Mouse (Mus musculus): ENCODE measurements around the gene Hltf. TPM values are rescaled to one million over a fixed set of nuclear protein-coding genes. Genes with fewer than 3 reads are reported as not detected.

The Hltf gene
- polyA plus RNA-seq, 1 experiment from 2014 or later, result 20.4 TPM

DNA sequence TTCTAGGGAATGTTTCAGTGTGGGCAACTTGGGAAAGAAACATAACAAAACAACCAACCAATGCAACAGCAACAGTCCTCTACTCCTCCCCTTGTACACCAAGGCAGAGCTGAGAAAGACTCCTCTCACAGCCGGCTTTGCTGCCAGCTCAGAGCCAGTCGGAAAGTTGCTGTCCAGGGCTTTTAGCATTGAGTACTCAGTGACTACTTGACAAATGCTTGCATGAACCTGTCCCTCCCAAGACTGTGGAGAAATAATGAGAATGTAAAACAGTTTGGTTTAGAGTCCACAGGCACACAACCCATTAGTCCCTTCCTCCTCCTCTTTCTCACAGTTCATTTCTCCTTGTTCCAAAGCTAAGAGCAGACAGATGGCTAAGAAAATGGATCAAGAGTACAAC, 86.8 kb downstream of the Hltf start:
- peaks cover 10% of the 10 kb centered on the region; the same call in 1 of the 2 replicates for H3K36me3 ChIP-seq (ENCODE audit: control insufficient read depth, insufficient read depth, low read length)
- DNase-seq (ENCODE audit: low spot score) (no peak), ATAC-seq (ENCODE audit: low read depth) (no peak)
- H3K27me3 ChIP-seq (replicated peaks; ENCODE audit: control insufficient read depth, insufficient read depth, low read length), result no peaks in the 10 kb centered on the region
- no peak overlapping the region for H3K27ac ChIP-seq (replicated peaks; ENCODE audit: low read depth, low read length)
- WGBS, result 40% methylated on average over 2 of the region's 2 CpGs
- H3K4me1 ChIP-seq (ENCODE audit: control insufficient read depth, insufficient read depth, low read length), result peaks cover 3% of the 10 kb centered on the region; the same call in 1 of the 2 replicates
- no peak overlapping the region for H3K9ac ChIP-seq (ENCODE audit: low read depth, low read length)
- no peaks in the 10 kb centered on the region for H3K9me3 ChIP-seq (ENCODE audit: control insufficient read depth, low read length)
- no peak overlapping the region for H3K4me2 ChIP-seq (ENCODE audit: low read depth, low read length)
- no peak overlapping the region for H3K4me3 ChIP-seq (ENCODE audit: low read depth, low read length)

DNA sequence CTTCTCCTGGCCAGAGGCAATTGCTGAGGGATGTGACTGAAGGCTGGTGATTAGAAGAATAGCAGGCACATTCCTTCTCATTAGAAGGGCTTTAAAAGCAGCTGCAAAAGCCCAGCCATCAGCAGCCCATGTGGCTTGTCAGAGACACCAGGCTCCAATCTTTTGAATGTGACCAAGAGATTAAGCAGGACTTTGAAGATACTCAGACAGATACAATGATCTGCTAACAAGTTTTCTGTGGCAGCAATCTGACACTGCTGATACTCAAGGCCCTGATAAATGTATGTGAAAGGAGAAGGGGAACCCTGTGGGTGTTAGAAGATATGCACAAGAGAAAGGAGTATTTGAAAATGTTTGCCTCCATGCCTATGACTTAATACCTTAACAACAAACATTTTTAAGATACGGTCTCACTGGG, 88.1 kb downstream of the Hltf start:
- Histone ChIP-seq H3K27me3 (replicated peaks; ENCODE audit: control insufficient read depth, insufficient read depth, low read length) (no peaks in the 10 kb centered on the region), H3K9me3 (ENCODE audit: control insufficient read depth, low read length) (no peaks in the 10 kb centered on the region), H3K4me3 (ENCODE audit: low read depth, low read length) (no peak overlapping the region), H3K27ac (replicated peaks; ENCODE audit: low read depth, low read length) (no peak overlapping the region), H3K36me3 (ENCODE audit: control insufficient read depth, insufficient read depth, low read length) (peaks cover 15% of the 10 kb centered on the region; the same call in 1 of the 2 replicates), H3K4me2 (ENCODE audit: low read depth, low read length) (no peak overlapping the region), H3K4me1 (ENCODE audit: control insufficient read depth, insufficient read depth, low read length) (peaks cover 3% of the 10 kb centered on the region; the same call in 1 of the 2 replicates), H3K9ac (ENCODE audit: low read depth, low read length) (no peak overlapping the region)
- DNase-seq (ENCODE audit: low spot score), result peak; percentile 19
- 59% methylated on average over 1 of the region's 1 CpGs for WGBS
- ATAC-seq (ENCODE audit: low read depth), result no peak

DNA sequence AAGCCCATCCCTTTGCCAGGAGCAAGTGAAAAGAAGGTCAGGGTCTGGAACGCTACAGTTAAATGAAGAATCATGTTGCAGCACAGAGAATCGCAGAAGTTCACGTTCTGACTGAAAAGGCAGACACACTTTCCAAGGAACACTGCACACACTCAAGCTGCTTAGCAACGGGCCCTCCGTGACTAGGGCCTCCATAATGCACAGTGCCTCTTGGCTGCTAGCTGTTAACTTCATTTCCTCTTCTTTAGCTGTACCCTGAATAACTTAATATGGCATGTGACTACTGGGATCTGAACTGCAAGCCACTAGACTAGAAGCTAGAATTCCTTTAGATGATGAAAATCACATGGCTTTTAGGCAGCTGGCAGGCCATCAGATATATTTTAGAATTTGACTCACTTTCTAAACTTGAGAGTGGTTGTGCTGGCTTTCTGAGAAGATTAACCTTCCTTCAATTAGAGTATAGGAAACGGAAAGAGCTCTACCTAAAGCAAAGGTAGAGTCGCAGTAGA, 89.3 kb downstream of the Hltf start:
- peak; percentile 51 for DNase-seq (ENCODE audit: low spot score)
- H3K27ac ChIP-seq (replicated peaks; ENCODE audit: low read depth, low read length), result no peak overlapping the region

DNA sequence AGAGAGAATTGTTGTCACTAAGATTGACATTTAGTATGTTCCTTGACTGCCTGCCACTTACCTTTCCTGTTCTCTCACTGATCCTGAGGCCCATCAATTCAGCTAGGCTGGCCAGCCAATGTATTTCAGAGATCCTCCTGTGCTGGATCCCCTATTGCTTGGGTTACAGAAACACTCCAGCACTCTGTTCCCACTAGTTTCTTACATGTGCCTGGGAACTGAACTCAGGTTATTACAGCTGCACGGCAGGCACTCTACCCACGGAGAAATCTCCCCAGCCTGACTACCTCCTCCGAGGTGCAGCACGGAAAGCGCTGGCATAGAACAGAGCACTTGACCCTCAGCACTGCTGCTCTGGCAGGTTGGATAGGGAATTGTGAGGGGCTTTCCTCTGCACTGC, 90.0 kb downstream of the Hltf start:
- H3K9ac ChIP-seq (ENCODE audit: low read depth, low read length), result no peak overlapping the region
- WGBS, result 65% methylated on average over 5 of the region's 5 CpGs

More for the DNA sequence above, 89.3 kb downstream of the Hltf start:
- 36% methylated on average over 7 of the region's 7 CpGs for WGBS
- Histone ChIP-seq H3K9me3 (ENCODE audit: control insufficient read depth, low read length) (no peaks in the 10 kb centered on the region), H3K4me2 (ENCODE audit: low read depth, low read length) (no peak overlapping the region), H3K4me1 (ENCODE audit: control insufficient read depth, insufficient read depth, low read length) (peaks cover 3% of the 10 kb centered on the region; the same call in 1 of the 2 replicates), H3K27me3 (replicated peaks; ENCODE audit: control insufficient read depth, insufficient read depth, low read length) (no peaks in the 10 kb centered on the region), H3K36me3 (ENCODE audit: control insufficient read depth, insufficient read depth, low read length) (peaks cover 15% of the 10 kb centered on the region; the same call in 1 of the 2 replicates), H3K9ac (ENCODE audit: low read depth, low read length) (no peak overlapping the region), H3K4me3 (ENCODE audit: low read depth, low read length) (no peak overlapping the region)
- peak; percentile 65 for ATAC-seq (ENCODE audit: low read depth)

DNA sequence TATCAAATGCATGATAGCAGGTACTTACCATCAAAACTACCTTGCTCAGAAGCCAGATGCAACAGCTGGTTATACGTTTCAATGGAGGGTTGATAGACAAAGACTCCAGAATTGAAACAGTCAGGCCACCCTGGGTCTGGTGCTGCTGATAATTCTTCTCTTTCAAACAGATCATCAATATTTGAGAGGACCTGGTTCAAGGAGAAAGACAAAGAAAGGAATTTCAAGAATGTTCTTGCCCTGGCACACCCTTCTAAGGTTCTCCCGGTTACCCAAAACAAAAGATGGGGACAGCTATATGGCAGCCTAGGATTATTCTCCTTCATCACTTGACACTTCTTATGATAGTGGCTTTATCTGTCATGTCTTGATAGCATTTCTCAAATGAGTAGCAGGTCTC, 92.9 kb downstream of the Hltf start:
- H3K4me3 ChIP-seq (ENCODE audit: low read depth, low read length), result no peak overlapping the region
- no peaks in the 10 kb centered on the region for H3K9me3 ChIP-seq (ENCODE audit: control insufficient read depth, low read length)
- H3K36me3 ChIP-seq (ENCODE audit: control insufficient read depth, insufficient read depth, low read length), result peaks cover 15% of the 10 kb centered on the region; the same call in 1 of the 2 replicates
- no peaks in the 10 kb centered on the region for H3K27me3 ChIP-seq (replicated peaks; ENCODE audit: control insufficient read depth, insufficient read depth, low read length)
- H3K27ac ChIP-seq (replicated peaks; ENCODE audit: low read depth, low read length), result no peak overlapping the region
- 81% methylated on average over 2 of the region's 2 CpGs for WGBS
- no peak overlapping the region for H3K4me2 ChIP-seq (ENCODE audit: low read depth, low read length)
- no peak overlapping the region for H3K9ac ChIP-seq (ENCODE audit: low read depth, low read length)
- ATAC-seq (ENCODE audit: low read depth), result no peak
- DNase-seq (ENCODE audit: low spot score), result no peak
- peaks cover 3% of the 10 kb centered on the region for H3K4me1 ChIP-seq (ENCODE audit: control insufficient read depth, insufficient read depth, low read length)

More for the DNA sequence above, 90.0 kb downstream of the Hltf start:
- no peak for ATAC-seq (ENCODE audit: low read depth)
- H3K27me3 ChIP-seq (replicated peaks; ENCODE audit: control insufficient read depth, insufficient read depth, low read length), result no peaks in the 10 kb centered on the region
- no peak for DNase-seq (ENCODE audit: low spot score)
- peaks cover 3% of the 10 kb centered on the region; the same call in 1 of the 2 replicates for H3K4me1 ChIP-seq (ENCODE audit: control insufficient read depth, insufficient read depth, low read length)
- no peaks in the 10 kb centered on the region for H3K9me3 ChIP-seq (ENCODE audit: control insufficient read depth, low read length)
- no peak overlapping the region for H3K4me2 ChIP-seq (ENCODE audit: low read depth, low read length)
- H3K4me3 ChIP-seq (ENCODE audit: low read depth, low read length), result no peak overlapping the region
- peaks cover 15% of the 10 kb centered on the region; the same call in 1 of the 2 replicates for H3K36me3 ChIP-seq (ENCODE audit: control insufficient read depth, insufficient read depth, low read length)
- H3K27ac ChIP-seq (replicated peaks; ENCODE audit: low read depth, low read length), result no peak overlapping the region

DNA sequence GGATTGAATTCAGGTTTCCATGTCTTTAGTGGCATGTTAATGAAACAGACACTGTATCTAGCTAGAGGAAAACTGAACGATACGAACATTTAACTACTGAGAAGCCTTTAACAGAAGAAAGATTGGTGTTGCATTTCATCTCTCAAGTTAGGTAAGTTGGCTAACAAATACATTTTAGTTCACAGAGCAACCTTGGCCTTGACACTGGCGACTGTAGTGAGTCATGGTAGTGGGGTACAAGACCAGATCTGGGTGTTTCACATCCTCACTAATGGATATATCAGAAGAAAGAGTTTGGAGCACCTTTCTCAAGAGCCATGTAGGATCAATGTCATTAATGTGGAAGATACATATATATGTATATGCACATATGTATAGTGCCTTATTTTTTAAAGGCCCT, 94.0 kb downstream of the Hltf start:
- no peak overlapping the region for H3K4me2 ChIP-seq (ENCODE audit: low read depth, low read length)
- H3K27me3 ChIP-seq (replicated peaks; ENCODE audit: control insufficient read depth, insufficient read depth, low read length), result no peaks in the 10 kb centered on the region
- peaks cover 15% of the 10 kb centered on the region; the same call in 1 of the 2 replicates for H3K36me3 ChIP-seq (ENCODE audit: control insufficient read depth, insufficient read depth, low read length)
- H3K27ac ChIP-seq (replicated peaks; ENCODE audit: low read depth, low read length), result no peak overlapping the region
- WGBS, result 84% methylated on average over 3 of the region's 3 CpGs
- H3K4me1 ChIP-seq (ENCODE audit: control insufficient read depth, insufficient read depth, low read length), result peaks cover 2% of the 10 kb centered on the region
- H3K4me3 ChIP-seq (ENCODE audit: low read depth, low read length), result no peak overlapping the region
- no peak for ATAC-seq (ENCODE audit: low read depth)
- DNase-seq (ENCODE audit: low spot score), result no peak
- H3K9me3 ChIP-seq (ENCODE audit: control insufficient read depth, low read length), result no peaks in the 10 kb centered on the region
- no peak overlapping the region for H3K9ac ChIP-seq (ENCODE audit: low read depth, low read length)

DNA sequence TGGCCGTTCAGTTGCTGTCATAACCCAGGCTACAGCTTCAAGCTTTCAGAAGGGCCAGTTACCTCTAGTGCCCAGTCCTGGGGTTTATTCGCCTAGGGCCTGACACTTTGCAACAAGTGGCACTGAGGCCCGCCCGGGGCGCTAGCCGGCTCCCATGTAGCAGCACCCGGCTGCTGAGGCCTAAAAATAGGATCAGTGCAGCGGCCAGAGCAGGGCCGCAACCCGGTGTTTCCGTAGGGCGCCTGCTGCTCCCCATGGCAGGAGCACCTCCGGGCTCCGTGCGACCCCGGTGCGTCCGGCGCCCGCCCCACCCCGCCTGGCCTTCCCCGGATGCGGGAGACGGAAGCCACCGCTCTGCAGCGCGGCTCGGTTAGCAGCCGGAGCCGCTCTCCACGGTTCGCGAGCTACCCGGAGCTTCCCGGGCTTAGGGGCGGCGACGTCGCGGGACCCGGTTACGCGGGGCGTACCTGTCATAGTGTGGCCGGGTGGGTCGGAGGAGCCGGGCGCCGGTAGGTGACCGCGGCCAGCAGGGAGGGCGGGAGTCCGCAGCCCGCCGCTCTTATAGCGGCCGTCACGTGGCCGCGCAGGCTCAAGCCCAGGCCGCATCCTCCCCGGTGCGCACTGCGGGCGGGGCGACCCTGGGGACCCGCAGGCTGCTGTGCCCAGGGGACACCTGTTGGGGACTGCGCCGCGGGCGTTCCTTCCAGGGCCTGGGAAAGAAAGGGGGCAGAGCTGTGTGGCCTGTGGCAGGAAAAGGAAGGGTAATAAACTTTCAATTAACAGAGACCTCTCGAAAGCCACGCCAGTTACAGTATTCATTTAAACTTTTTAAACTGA, 97.1 kb downstream of the Hltf start, which contains the start of gene Gyg:
Gene Gyg (minus strand): TSS at position 787 of the 837 bp plus-strand sequence.
- peak within 1 kb of the TSS; percentile 83 for H3K9ac ChIP-seq (ENCODE audit: low read depth, low read length)
- H3K36me3 ChIP-seq (ENCODE audit: control insufficient read depth, insufficient read depth, low read length), result 0 out of 2 replicates have a peak, but pooled peaks cover 2% of the 10 kb centered on the region
- no peak within 1 kb of the TSS for H3K27ac ChIP-seq (replicated peaks; ENCODE audit: low read depth, low read length)
- no peaks in the 10 kb centered on the region for H3K27me3 ChIP-seq (replicated peaks; ENCODE audit: control insufficient read depth, insufficient read depth, low read length)
- peak within 1 kb of the TSS; percentile 90 for H3K4me2 ChIP-seq (ENCODE audit: low read depth, low read length)
- ATAC-seq (ENCODE audit: low read depth), result peak; percentile 94
- WGBS, result 1% methylated on average over 35 of the region's 73 CpGs
- DNase-seq (ENCODE audit: low spot score), result peak; percentile 63
- 0 out of 2 replicates have a peak, but pooled peaks cover 5% of the 10 kb centered on the region for H3K9me3 ChIP-seq (ENCODE audit: control insufficient read depth, low read length)
- no peaks in the 10 kb centered on the region; the same call in 1 of the 2 replicates for H3K4me1 ChIP-seq (ENCODE audit: control insufficient read depth, insufficient read depth, low read length)
- H3K4me3 ChIP-seq (ENCODE audit: low read depth, low read length), result peak within 1 kb of the TSS; percentile 71

DNA sequence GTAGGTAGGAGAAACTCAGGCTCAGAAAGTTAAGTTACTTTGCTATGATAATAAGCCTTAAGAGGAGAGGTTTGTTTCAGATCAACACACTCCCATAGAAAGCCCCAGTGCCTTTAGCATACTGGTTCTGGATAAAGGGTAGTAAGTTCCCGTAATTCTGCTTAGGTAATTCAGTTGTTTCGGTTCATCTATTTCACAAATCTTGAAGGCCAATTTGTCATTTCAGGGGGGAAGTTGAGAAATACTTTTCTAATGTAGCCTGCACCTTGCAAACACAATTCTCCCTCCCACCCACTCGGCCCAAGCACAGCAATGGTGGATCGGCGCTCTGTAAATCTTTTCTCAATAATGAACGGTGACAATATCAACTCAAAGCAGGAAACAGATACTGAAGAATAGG, 97.9 kb downstream of the Hltf start:
- peak overlapping the region; percentile 90 for H3K4me2 ChIP-seq (ENCODE audit: low read depth, low read length)
- WGBS, result 85% methylated on average over 6 of the region's 6 CpGs

More for the DNA sequence above, 97.9 kb downstream of the Hltf start:
- Histone ChIP-seq H3K4me1 (ENCODE audit: control insufficient read depth, insufficient read depth, low read length) (no peaks in the 10 kb centered on the region; the same call in 1 of the 2 replicates), H3K27me3 (replicated peaks; ENCODE audit: control insufficient read depth, insufficient read depth, low read length) (no peaks in the 10 kb centered on the region), H3K9ac (ENCODE audit: low read depth, low read length) (peak overlapping the region; percentile 83), H3K9me3 (ENCODE audit: control insufficient read depth, low read length) (0 out of 2 replicates have a peak, but pooled peaks cover 5% of the 10 kb centered on the region), H3K4me3 (ENCODE audit: low read depth, low read length) (peak overlapping the region; percentile 71), H3K36me3 (ENCODE audit: control insufficient read depth, insufficient read depth, low read length) (no peaks in the 10 kb centered on the region), H3K27ac (replicated peaks; ENCODE audit: low read depth, low read length) (no peak overlapping the region)
- DNase-seq (ENCODE audit: low spot score) (no peak), ATAC-seq (ENCODE audit: low read depth) (no peak)

All from embryonic facial prominence, embryonic 14.5 days (tissue).